Mouse (Mus musculus): ENCODE measurements around the gene Mcpt9. TPM values are rescaled to one million over a fixed set of nuclear protein-coding genes. Genes with fewer than 3 reads are reported as not detected.
"Not testable (repeated sequence)": the region's sequence is repeated elsewhere in the genome, so short reads cannot be mapped to it uniquely, and the experiment has no call there.

Gene Mcpt9
- not detected in 2 replicates for polyA plus RNA-seq (2012; rRNA removed)

DNA sequence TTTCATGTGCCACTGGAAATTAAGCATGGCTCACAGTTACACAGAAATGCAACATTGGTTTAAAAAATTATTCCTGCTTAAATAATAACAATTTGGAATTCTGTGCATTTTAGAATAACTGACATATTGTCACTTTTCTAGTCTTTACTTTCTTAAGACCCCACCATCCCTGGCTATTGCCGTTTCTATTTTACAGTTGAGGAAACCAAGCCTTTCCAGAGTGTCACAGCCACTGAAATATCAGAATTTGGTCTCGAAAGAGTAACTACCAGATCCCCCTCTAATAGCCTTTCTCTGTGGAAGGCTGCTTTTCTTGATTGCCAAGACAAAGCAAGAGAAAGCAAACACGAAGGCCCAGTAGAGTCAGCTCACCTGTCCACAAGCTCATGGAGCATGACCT is at the start of gene Mcpt9:
Mcpt9 (minus strand) TSS at position 101 of the 400 bp plus-strand sequence.
- not testable (repeated sequence) for DNase-seq (ENCODE audit: extremely low spot score in 1 of 2, low spot score in 1 of 2)

DNA sequence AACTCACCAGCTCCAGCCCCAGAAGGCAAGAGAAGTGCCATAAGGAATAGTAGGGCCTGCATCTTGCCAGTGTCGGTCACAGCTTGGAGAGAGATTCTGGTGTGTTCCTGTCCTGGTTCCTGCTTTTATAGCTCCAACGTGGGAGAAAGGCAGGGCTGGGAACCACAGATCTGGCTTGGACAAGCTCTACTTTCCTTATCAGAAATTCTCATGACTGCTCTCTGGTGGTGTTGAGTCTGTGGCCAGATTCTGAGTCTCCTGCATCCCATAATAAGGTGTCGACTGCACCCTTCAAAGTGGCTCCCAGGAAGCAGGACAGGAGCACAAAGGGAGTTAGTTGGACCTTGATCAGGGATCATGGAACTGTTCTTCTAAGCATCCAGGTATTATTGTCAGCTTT is 31.9 kb upstream of the Mcpt9 start, which contains the start of gene Mcpt4:
Mcpt4 (minus strand) TSS at position 101 of the 400 bp plus-strand sequence.
- not testable (repeated sequence) for DNase-seq (ENCODE audit: extremely low spot score in 1 of 2, low spot score in 1 of 2)

DNA sequence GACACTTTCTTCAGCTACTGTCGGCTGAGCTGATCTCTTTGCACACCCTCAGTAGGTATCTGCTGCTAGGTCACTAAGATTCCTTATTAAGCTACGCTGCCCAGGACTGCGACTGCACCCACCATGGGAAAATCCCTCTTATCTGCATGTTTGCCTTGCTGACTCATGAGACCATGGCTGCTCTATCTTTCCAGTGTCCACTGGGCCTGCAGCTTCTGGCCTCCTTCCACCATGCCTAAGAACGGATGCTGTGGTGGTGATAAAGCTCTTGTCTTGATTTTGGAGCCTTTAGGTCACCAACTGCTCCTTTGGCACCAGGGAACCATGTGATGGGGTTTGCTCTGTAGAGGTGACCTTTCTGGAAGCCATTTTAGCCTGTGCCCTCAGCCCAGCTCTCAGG is 27.4 kb upstream of the Mcpt9 start:
- no peak for DNase-seq (ENCODE audit: extremely low spot score in 1 of 2, low spot score in 1 of 2)

DNA sequence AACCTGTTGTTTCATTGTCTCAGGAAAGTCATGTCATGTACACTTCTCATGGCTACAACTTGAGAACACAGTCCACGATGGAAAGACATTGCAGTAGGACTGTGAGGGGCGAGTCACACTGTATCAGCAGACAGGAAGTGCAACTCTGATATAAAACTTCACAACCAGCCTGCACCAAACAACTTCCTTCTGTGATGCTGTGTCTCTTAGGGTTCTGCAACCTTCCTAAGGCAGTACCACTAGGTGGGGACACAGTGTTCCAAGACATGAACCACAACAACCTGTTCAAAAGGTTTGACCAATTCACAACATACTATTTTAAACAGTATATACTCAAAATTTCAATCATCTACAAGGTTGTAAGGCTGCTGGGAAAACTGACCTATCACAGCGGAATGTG is 25.1 kb upstream of the Mcpt9 start:
- DNase-seq (ENCODE audit: extremely low spot score in 1 of 2, low spot score in 1 of 2) = no peak

DNA sequence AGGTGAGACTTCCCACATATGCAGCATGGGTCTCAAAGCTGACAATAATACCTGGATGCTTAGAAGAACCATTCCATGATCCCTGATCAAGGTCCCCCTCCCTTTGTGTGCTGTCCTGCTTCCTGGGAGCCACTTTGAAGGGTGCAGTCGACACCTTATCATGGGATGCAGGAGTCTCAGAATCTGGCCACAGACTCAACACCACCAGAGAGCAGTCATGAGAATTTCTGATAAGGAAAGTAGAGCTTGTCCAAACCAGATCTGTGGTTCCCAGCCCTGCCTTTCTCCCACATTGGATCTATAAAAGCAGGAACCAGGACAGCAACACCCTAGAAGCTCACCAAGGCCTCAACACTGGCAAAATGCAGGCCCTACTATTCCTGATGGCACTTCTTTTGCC is 11.5 kb upstream of the Mcpt9 start, which contains the start of gene Mcpt2:
Mcpt2 (plus strand) TSS at position 250 of the 400 bp plus-strand sequence.
- DNase-seq (ENCODE audit: extremely low spot score in 1 of 2, low spot score in 1 of 2) = not testable (repeated sequence)

DNA sequence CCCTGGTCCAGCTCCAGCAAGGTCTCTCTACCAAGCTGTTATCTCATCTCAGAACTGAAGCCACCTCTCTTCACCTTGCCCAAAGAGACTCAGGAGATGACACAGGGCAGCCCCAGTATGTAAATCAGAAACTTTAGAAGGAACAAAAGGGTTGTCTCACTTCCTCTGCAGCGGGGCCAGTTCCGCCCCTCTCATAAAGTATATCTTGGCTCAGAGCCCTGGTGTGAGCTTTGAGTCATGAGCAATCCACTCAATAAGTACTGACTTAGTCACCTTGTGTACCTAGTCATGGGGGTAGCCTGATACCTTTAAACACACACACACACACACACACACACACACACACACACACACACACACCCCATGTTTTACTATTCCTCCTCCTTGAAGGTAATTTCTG is 4.1 kb upstream of the Mcpt9 start:
- no peak for DNase-seq (ENCODE audit: extremely low spot score in 1 of 2, low spot score in 1 of 2)

DNA sequence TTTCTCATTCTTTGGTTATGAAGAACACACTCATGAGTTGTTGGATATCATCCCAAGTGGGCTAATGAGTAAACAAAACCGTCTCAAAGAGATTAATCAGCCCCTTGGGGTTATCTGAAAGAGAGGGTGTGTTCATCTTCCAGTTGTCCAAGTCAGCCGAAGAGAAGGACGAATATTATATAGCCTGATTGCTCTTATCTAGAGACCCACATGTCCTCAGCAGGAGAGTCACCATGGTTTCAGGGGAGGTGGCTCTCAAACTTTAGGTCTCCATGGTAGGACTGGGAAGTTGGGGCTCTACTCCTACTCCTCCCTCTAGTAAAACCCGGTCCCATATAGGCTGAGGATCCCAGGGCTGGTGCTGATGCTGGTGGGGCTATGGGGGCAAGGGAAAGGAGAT is 9.0 kb downstream of the Mcpt9 start:
- DNase-seq (ENCODE audit: extremely low spot score in 1 of 2, low spot score in 1 of 2) = not testable (repeated sequence)

DNA sequence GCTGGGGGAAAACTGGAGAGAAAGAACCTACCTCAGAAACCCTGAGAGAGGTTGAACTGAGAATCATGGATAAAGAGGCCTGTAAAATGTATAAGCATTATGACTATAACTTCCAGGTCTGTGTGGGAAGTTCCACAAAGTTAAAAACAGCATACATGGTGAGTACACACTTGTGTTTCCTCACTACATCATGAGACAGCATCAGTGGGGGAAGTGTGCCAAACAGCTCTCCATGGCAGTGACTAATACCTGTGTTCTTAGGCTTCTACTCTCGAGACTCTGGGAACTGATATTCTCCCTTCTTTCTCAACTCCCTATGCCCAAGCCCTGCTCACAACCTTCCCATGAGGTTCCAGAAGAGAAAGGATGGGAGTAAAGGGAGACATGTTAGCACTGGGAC is 10.8 kb downstream of the Mcpt9 start:
- peak in 1 of 2 experiments; percentile 16 for DNase-seq (ENCODE audit: extremely low spot score in 1 of 2, low spot score in 1 of 2)

DNA sequence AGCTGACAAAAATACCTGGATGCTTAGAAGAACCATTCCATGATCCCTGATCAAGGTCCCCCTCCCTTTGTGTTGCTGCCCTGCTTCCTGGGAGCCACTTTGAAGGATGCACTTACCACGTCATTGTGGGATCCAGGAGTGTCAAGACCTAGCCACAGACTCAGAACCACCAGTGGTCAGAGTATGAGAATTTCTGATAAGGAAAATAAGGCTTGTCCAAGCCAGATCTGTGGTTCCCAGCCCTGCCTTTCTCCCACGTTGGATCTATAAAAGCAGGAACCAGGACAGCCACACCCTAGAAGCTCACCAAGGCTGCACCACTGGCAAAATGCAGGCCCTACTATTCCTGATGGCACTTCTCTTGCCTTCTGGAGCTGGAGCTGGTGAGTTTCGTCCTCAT is 12.6 kb downstream of the Mcpt9 start, which contains the start of gene Mcpt1:
Mcpt1 (plus strand) TSS at position 301 of the 400 bp plus-strand sequence.
- not testable (repeated sequence) for DNase-seq (ENCODE audit: extremely low spot score in 1 of 2, low spot score in 1 of 2)

DNA sequence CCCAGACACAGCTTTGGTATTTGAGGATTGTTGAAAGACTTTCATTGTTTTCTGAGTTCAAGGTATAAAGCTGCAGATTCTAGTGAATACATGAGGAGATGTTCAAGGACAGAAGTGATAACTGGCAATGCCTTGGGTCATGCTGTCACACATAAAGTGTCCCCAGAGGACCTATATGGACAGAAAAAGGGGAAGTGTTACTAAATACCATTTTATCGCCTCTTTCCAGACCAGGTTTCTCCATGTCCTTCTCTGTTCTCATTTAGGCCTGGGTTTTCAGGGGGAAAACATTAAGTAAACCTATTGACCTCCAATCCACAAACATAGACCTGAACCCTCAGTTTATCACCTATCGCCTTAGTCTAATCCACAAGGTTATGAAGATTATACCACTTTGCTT is 16.4 kb downstream of the Mcpt9 start:
- no peak for DNase-seq (ENCODE audit: extremely low spot score in 1 of 2, low spot score in 1 of 2)

DNA sequence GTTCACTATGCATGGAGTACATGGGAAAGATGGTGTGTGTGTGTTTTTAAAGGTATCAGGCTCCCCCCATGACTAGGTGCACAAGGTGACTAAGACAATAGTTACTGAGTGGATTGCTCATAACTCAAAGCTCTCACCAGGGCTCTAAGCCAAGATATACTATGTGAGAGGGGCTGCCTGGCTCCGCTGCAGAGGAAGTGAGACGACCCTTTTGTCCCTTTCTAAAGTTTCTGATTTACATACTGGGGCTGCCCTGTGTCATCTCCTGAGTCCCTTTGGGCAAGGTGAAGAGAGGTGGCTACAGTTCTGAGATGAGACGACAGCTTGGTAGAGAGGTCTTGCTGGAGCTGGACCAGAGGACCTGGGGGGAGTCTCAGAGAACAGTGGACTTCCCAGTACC is 17.1 kb downstream of the Mcpt9 start:
- no peak for DNase-seq (ENCODE audit: extremely low spot score in 1 of 2, low spot score in 1 of 2)

DNA sequence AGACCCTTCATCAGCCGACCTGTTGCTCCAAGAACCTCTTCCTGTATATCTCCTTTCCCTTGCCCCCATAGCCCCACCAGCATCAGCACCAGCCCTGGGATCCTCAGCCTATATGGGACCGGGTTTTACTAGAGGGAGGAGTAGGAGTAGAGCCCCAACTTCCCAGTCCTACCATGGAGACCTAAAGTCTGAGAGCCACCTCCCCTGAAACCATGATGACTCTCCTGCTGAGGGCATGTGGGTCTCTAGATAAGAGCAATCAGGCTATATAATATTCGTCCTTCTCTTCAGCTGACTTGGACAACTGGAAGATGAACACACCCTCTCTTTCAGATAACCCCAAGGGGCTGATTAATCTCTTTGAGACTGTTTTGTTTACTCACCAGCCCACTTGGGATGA is 42.8 kb downstream of the Mcpt9 start:
- not testable (repeated sequence) for DNase-seq (ENCODE audit: extremely low spot score in 1 of 2, low spot score in 1 of 2)

Other genes starting within 250 kb of the Mcpt9 start
- 4.0 and 4.3 TPM in 2 replicates for gene Adcy4, start 246.4 kb downstream of the Mcpt9 start, polyA plus RNA-seq (2012; rRNA removed)
- 0.67 and 0.68 TPM in 2 replicates for gene Ripk3, start 241.6 kb downstream of the Mcpt9 start, polyA plus RNA-seq (2012; rRNA removed)
- 1.5 and 2.7 TPM in 2 replicates for gene Nfatc4, start 207.4 kb downstream of the Mcpt9 start, polyA plus RNA-seq (2012; rRNA removed)
- 3.8 and 4.3 TPM in 2 replicates for gene Nynrin, start 176.5 kb downstream of the Mcpt9 start, polyA plus RNA-seq (2012; rRNA removed)
- gene Cbln3, start 146.1 kb downstream of the Mcpt9 start, polyA plus RNA-seq (2012; rRNA removed) = 0.25 and 0.26 TPM in 2 replicates
- 10.3 and 12.2 TPM in 2 replicates for gene Khnyn, start 145.5 kb downstream of the Mcpt9 start, polyA plus RNA-seq (2012; rRNA removed)
- gene Sdr39u1, start 130.2 kb downstream of the Mcpt9 start, polyA plus RNA-seq (2012; rRNA removed) = 122 and 128 TPM in 2 replicates
- gene Cma1, start 85.8 kb downstream of the Mcpt9 start, polyA plus RNA-seq (2012; rRNA removed) = 0.08 and 0.11 TPM in 2 replicates
- not detected in 2 replicates for gene Cma2, start 79.5 kb downstream of the Mcpt9 start, polyA plus RNA-seq (2012; rRNA removed)
- gene Mcpt1, start 12.5 kb downstream of the Mcpt9 start, polyA plus RNA-seq (2012; rRNA removed) = not detected in 2 replicates
- not detected in 2 replicates for gene Mcpt2, start 11.5 kb upstream of the Mcpt9 start, polyA plus RNA-seq (2012; rRNA removed)
- gene Mcpt4, start 31.8 kb upstream of the Mcpt9 start, polyA plus RNA-seq (2012; rRNA removed) = 0.10 TPM in 1 of 2 replicates, not detected in the other
- gene Mcpt8, start 54.8 kb upstream of the Mcpt9 start, polyA plus RNA-seq (2012; rRNA removed) = not detected in 2 replicates
- gene Ctsg, start 72.1 kb upstream of the Mcpt9 start, polyA plus RNA-seq (2012; rRNA removed) = 0.20 TPM in 1 of 2 replicates, not detected in the other
- gene Gzme, start 90.1 kb upstream of the Mcpt9 start, polyA plus RNA-seq (2012; rRNA removed) = 0.34 and 1.3 TPM in 2 replicates
- 1.2 and 3.4 TPM in 2 replicates for gene Gzmd, start 102.1 kb upstream of the Mcpt9 start, polyA plus RNA-seq (2012; rRNA removed)
- 1.4 and 3.8 TPM in 2 replicates for gene Gzmg, start 129.1 kb upstream of the Mcpt9 start, polyA plus RNA-seq (2012; rRNA removed)
- gene Gzmn, start 144.1 kb upstream of the Mcpt9 start, polyA plus RNA-seq (2012; rRNA removed) = not detected in 2 replicates
- 1.4 and 3.7 TPM in 2 replicates for gene Gzmf, start 180.9 kb upstream of the Mcpt9 start, polyA plus RNA-seq (2012; rRNA removed)
- gene Gzmc, start 204.2 kb upstream of the Mcpt9 start, polyA plus RNA-seq (2012; rRNA removed) = 0.62 and 1.6 TPM in 2 replicates
- 0.08 and 0.21 TPM in 2 replicates for gene Gzmb, start 231.8 kb upstream of the Mcpt9 start, polyA plus RNA-seq (2012; rRNA removed)

All from frontal cortex, adult 2 months (tissue).